Mouse (Mus musculus) liver, adult 2 months (tissue): ENCODE data around the gene Kalrn. TPM values are rescaled to one million over a fixed set of nuclear protein-coding genes. Genes with fewer than 3 reads are reported as not detected.

Source experiments
- DNase-seq: peaks from one replicate; pipeline ENCODE4 v3.0.0-alpha.2; 2011; ENCODE audit warnings: low read depth, low spot score; ENCODE audit errors: extremely low read depth
- H3K27ac ChIP-seq: fragments of 200-500 bp; replicated peaks from 2 replicates; pipeline ENCODE4 v1.5.1; 2012; ENCODE audit warnings: low read depth, mild to moderate bottlenecking, control low read depth, inconsistent platforms, low read length; ENCODE audit not compliant: insufficient read depth
- H3K27me3 ChIP-seq: fragments of 200-500 bp; 2 replicates; pipeline ENCODE4 v1.6.1; 2012; ENCODE audit warnings: mild to moderate bottlenecking, moderate library complexity, low read length, inconsistent platforms; ENCODE audit not compliant: control insufficient read depth, insufficient read depth
- H3K36me3 ChIP-seq: fragments of 200-500 bp; 2 replicates; pipeline ENCODE4 v1.6.1; 2012; ENCODE audit warnings: low read length, inconsistent platforms; ENCODE audit not compliant: control insufficient read depth, insufficient read depth
- H3K4me1 ChIP-seq: fragments of 200-500 bp; 2 replicates; pipeline ENCODE4 v1.6.1; 2011; ENCODE audit warnings: low read length; ENCODE audit not compliant: control insufficient read depth, insufficient read depth
- H3K4me3 ChIP-seq: fragments of 200-500 bp; 2 replicates; pipeline ENCODE4 v1.5.1; 2011; ENCODE audit warnings: low read depth, mild to moderate bottlenecking, control low read depth, low read length, moderate library complexity; ENCODE audit not compliant: insufficient read depth
- H3K79me2 ChIP-seq: fragments of 200-500 bp; 2 replicates; pipeline ENCODE4 v1.6.1; 2012; ENCODE audit warnings: inconsistent platforms, mild to moderate bottlenecking, low read length, moderate library complexity; ENCODE audit not compliant: control insufficient read depth, insufficient read depth
- H3K9ac ChIP-seq: fragments of 200-500 bp; 2 replicates; pipeline ENCODE4 v1.6.1; 2012; ENCODE audit warnings: low read depth, mild to moderate bottlenecking, control low read depth, inconsistent platforms, low read length
- CTCF ChIP-seq: fragments of 200-500 bp; IDR thresholded peaks from 2 replicates; pipeline ENCODE4 v1.5.1; 2011; ENCODE audit warnings: low read depth, low read length, control low read depth
- POLR2A ChIP-seq: fragments of 200-500 bp; IDR thresholded peaks from 2 replicates; pipeline ENCODE4 v1.6.1; 2011; ENCODE audit warnings: low read length, control low read depth; ENCODE audit not compliant: insufficient read depth; ENCODE audit errors: extremely low read depth
- WGBS: fragments of 180-500 bp; shearing (Covaris S2); methylation state at CpG from one replicate; pipeline ENCODE4 v1.1.7; 2018; 5-methylcytosine and 5-hydroxymethylcytosine counted together
- polyA plus RNA-seq: library from polyadenylated mRNA; depleted of rRNA; stranded (reverse); fragments of >200 nt; gene quantifications from 2 replicates; pipeline ENCODE4 v1.2.3, GENCODE M21; 2012
- total RNA-seq: library from RNA; depleted of rRNA; stranded (reverse); fragments of >200 nt; gene quantifications from 2 replicates; pipeline ENCODE4 v1.2.3, GENCODE M21; 2014

Gene Kalrn
- total and polyA plus RNA-seq, 2 experiments: 14.0 to 34.8 TPM

DNA sequence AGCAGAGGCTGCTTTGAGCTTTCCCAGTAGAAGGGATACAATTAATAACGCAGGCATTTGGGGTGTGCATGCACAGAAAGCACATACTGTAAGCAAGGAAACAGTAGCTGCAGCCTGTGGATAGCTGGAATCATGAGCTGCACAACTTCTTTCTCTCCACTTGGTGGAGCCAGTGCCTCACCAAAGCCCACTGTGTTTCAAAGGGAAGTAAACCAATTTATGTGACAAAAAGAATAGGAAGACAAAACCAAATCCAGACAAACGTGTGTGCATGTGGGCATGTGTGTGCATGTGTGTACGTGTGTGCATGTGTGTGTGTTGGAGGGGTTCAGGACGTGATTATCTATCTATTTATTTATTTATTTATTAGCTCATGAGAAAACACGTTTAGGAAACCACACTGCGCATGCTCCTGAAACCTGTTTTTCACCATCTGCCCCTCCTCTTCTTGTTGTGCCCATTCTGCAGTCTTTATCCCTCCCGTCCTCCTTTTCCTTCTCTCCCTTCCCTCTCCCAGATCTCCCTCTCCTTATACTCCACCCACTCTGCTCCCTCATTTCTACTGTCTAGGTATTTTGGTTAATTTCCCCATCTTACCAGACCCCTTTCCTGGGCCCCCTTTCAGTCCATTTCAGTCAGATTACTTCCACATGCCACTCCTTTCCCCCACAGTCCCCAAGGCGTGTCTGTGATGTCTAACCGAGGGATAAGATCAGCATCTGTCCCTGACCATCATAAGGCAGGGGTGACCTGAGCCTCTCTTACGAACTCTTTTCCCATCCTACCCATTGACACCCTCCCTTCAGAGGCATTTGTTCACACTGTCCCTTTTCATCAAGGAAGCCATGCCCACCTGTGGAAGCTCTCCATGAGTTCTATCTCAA lies 380.1 kb downstream of the Kalrn start:
- no peaks in the 10 kb centered on the region for H3K36me3 ChIP-seq
- peak; percentile 61 for TF ChIP-seq CTCF
- no peak for TF ChIP-seq POLR2A
- H3K9ac ChIP-seq: no peak overlapping the region
- H3K27me3 ChIP-seq: no peaks in the 10 kb centered on the region
- 51% methylated on average over 10 of the region's 10 CpGs for WGBS
- no peak overlapping the region for H3K27ac ChIP-seq
- peak; percentile 24 for DNase-seq
- H3K4me3 ChIP-seq: no peak overlapping the region
- no peaks in the 10 kb centered on the region for H3K4me1 ChIP-seq
- H3K79me2 ChIP-seq: no peaks in the 10 kb centered on the region

DNA sequence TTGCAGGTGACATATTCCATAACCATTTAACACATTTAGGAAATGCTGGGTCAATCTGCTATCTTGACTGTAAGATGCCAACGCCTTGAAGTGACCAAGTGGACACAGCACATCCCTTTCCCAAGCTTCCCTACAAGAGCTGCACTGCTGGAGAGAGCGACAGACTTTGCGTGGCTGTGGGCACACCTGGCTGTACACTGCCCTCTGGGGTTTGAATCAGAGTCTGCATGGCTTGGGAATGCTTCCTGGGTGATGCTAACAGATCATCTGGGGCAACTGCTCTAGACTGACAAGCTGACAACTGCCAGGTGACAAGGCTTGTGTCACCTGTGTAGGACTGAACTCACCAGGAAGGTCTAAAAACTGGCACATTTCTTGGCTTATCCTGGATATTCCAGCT lies 388.6 kb downstream of the Kalrn start:
- TF ChIP-seq CTCF (peak; percentile 58), POLR2A (no peak)
- WGBS: 48% methylated on average over 3 of the region's 3 CpGs
- peak; percentile 7 for DNase-seq

GRCm38 (mm10) chr16:34183186-34183585 lies 390.1 kb downstream of the Kalrn start:
- TF ChIP-seq POLR2A (no peak), CTCF (no peak)
- 84% methylated on average over 4 of the region's 4 CpGs for WGBS
- DNase-seq: no peak

More for the DNA sequence above, 388.6 kb downstream of the Kalrn start:
- Histone ChIP-seq H3K4me3 (no peak overlapping the region), H3K4me1 (no peaks in the 10 kb centered on the region), H3K36me3 (no peaks in the 10 kb centered on the region), H3K79me2 (no peaks in the 10 kb centered on the region), H3K27ac (no peak overlapping the region), H3K9ac (no peak overlapping the region), H3K27me3 (no peaks in the 10 kb centered on the region)

DNA sequence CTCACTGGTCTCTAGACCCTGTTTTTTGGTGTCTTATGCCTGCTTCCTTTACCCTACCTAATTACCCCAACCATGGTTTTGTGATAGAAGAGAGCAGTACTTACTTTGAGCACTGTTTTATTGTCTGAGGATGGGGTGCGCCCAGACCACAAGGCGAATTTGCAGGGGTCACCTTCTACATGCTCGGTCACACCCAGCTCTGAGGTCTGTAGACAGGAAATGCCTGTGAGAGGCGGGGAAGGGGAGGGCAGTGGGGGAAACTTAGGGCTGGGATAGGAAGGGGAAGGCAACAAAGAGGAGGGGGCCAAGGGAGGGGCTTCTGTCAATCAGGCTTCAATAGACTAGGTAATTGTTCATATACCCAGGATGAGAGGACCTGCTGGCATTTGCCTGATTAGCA lies 397.7 kb downstream of the Kalrn start:
- no peak for DNase-seq
- WGBS: 88% methylated on average over 4 of the region's 4 CpGs
- Histone ChIP-seq H3K36me3 (no peaks in the 10 kb centered on the region), H3K27ac (no peak overlapping the region), H3K4me1 (no peaks in the 10 kb centered on the region), H3K9ac (no peak overlapping the region), H3K79me2 (no peaks in the 10 kb centered on the region), H3K27me3 (no peaks in the 10 kb centered on the region), H3K4me3 (no peak overlapping the region)
- no peak for TF ChIP-seq POLR2A
- TF ChIP-seq CTCF: no peak

More at GRCm38 (mm10) chr16:34183186-34183585, 390.1 kb downstream of the Kalrn start:
- no peak overlapping the region for H3K27ac ChIP-seq
- H3K27me3 ChIP-seq: no peaks in the 10 kb centered on the region
- H3K4me3 ChIP-seq: no peak overlapping the region
- H3K79me2 ChIP-seq: no peaks in the 10 kb centered on the region
- no peaks in the 10 kb centered on the region for H3K4me1 ChIP-seq
- H3K36me3 ChIP-seq: no peaks in the 10 kb centered on the region
- H3K9ac ChIP-seq: no peak overlapping the region

- Histone ChIP-seq H3K27ac (no peak overlapping the region), H3K4me3 (no peak overlapping the region), H3K36me3 (no peaks in the 10 kb centered on the region), H3K79me2 (no peaks in the 10 kb centered on the region), H3K4me1 (no peaks in the 10 kb centered on the region), H3K9ac (no peak overlapping the region), H3K27me3 (no peaks in the 10 kb centered on the region)
- whole genome bisulfite sequencing: 91% methylated on average over 11 of the region's 11 CpGs
- no peak for TF ChIP-seq CTCF
- TF ChIP-seq POLR2A: no peak
- no peak for DNase-seq
These were observed 400.7 kb downstream of the Kalrn start for GRCm38 (mm10) chr16:34172572-34173181.
